Mouse (Mus musculus) kidney, postnatal 36 days (tissue): ENCODE results near the gene Gm28308.

ENCODE experiments used
- DNase-seq, 2 experiments: peaks; one replicate each; pipeline ENCODE4 v3.0.0; 2021 to 2022; ENCODE audit warnings: mixed read lengths in 2 of 2

Gene Gm28308

GRCm38 (mm10) chr6:52246403-52246803 is 33.3 kb upstream of the Gm28308 start:
- DNase-seq: peak in 1 of 2 experiments; percentile 51

DNA sequence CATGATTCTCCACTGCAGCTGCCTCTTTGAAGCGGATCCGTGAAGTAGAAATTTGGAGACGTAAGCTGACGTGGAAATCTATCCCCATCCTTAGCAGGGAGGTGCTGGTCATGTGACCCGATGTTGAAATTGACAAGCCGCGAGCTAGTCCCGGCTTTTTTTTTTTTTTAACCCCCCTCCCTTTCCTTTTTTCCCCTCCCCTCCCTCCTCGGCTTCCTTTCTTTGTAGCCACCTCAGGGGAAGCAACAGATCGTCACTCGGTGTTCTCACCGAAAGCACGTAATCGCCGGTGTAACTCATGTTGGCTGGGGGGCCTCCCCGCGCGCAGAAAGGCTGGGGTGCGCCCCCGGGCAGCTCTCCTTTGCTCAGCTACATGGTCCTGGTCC is 32.6 kb upstream of the Gm28308 start, which contains the start of gene Hoxa11:
TSS of gene Hoxa11 (minus strand) at position 54 of the 386 bp plus-strand sequence.
- DNase-seq: peak; percentile 49 to 57

GRCm38 (mm10) chr6:52245040-52245756 is 32.1 kb upstream of the Gm28308 start:
- peak in 1 of 2 experiments; percentile 51 for DNase-seq

- peak in 1 of 2 experiments; percentile 15 for DNase-seq
These were observed 31.4 kb upstream of the Gm28308 start for GRCm38 (mm10) chr6:52244471-52245039.

- no peak for DNase-seq
These were observed 30.6 kb upstream of the Gm28308 start for GRCm38 (mm10) chr6:52243681-52244121.

DNA sequence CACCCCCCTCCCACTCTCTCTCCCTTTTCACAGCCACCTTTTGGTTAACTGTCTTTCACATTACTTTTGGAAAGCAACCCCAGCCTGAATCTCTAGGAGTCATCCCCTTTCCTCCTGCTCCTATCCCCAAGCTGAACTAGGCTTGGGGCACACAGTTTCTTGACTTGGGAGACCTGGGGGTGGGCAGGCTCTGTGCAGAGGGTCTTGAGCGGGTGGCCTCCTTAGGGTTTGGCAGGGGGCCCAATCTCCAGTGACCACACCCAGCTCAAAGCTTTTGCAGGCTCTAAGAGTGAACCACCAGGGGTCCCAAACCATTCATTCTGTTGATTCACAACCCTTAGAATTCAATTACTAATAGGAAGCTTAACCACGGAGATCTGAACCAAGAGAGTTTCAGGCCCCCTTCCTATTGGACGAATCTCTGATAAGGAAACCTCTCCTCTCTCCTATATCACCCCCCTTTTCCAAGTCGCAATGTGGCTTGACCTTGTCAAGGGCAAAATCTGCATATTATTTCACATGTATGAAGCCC is 29.7 kb upstream of the Gm28308 start:
- no peak for DNase-seq

- no peak for DNase-seq
These were observed 28.0 kb upstream of the Gm28308 start for GRCm38 (mm10) chr6:52241001-52241621.

GRCm38 (mm10) chr6:52240389-52241000 is 27.4 kb upstream of the Gm28308 start, which contains the start of gene Hoxa10:
TSS of gene Hoxa10 (minus strand) at chr6:52240854.
- DNase-seq: peak; percentile 95 to 96

- peak in 1 of 2 experiments; percentile 71 for DNase-seq
These were observed 26.7 kb upstream of the Gm28308 start for GRCm38 (mm10) chr6:52239625-52240388.

DNA sequence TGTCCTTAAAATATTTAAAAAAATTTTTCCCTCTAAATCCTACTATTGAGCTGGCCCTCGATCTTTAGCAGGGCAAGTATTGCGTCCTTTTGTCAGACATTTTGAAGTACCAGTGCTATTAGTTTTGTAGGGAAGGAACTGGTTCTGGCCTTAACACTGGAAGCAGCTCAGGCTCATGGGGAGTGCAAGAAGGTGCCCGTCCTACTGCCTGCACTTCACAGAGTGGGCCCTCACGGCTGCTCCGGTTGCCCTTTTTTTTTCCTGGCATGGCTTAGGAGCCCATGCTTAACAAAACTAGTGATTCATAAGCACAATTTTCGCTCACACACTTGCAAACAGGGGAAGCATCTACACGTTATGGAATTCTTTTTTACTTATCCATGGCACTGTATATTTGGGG is 25.8 kb upstream of the Gm28308 start:
- no peak for DNase-seq

- DNase-seq: no peak
These were observed 25.0 kb upstream of the Gm28308 start for GRCm38 (mm10) chr6:52238155-52238545.

- no peak for DNase-seq
These were observed 24.4 kb upstream of the Gm28308 start for GRCm38 (mm10) chr6:52237346-52238154.

DNA sequence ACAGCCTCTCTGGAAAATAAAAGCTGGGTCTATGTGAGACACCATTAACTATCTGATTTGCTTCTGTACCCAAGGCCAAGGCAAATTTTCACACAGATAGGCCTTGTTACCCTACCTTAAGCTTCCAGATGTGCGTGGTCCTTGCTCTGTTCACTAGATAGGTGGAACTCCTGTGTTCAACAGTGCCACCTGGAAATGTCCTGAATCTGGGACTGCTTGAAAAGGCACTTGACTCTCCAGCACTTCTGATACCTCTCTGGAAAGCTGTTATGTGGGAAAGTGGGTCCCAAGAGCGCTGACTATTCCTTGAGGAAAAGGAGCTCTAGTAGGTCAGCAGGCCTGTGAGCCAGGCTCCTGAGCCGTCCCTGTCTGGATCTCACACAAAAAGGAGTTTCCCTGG is 23.7 kb upstream of the Gm28308 start:
- DNase-seq: peak in 1 of 2 experiments; percentile 27

DNA sequence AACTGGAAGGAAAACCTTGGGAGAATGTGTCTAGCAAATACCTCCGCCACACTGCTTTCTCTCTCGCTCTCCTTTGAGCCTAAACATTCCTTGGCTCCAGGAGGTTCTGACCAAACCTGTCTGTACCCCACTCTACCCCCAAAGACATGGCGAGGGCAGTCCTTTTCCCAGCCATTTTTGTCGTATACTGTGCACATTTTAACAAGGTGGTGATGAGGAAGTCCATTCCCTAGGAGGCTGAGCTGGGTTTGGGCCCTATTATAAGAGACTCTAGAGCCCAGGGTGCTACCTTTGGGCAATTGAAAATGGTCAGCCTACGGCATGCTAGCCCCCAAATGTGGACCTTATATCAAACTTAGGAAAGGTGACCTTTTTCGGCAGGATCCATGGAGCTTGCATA is 22.7 kb upstream of the Gm28308 start:
- DNase-seq: no peak

- DNase-seq: peak in 1 of 2 experiments; percentile 18
These were observed 22.1 kb upstream of the Gm28308 start for GRCm38 (mm10) chr6:52235267-52235666.

DNA sequence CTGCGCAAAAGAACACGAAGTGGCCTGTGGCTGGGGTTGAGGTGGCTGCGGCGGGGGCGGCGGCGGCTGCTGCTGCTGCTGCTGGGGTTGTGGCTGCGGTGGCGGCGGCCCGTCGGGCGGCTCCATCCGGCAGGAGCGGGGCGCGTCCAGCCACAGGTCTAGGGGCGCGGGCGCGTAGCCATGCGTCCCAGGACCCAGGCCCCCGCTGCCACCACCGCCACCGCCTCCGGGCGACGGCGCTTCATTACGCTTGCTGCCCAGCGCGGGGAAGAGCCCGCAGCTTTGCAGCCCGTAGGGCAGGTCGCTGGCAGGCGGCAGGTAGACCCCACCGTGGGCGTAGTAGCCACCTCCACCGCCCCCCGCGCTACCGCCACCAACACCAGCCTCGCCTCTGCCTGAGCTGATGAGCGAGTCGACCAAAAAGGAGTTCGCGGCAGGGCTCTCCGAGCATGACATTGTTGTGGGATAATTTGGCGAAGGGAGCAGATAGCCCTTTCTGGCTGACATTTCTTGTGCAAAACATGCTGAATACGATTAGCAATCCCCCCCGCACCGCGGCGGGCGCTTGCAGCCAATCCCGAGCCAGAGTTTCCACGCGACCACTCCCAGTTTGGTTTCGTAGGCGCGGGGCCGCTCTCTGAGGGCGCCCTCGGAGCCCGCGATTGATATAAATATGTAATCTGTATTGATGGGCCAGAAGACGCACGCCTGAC is 21.4 kb upstream of the Gm28308 start:
- peak; percentile 83 to 85 for DNase-seq

- DNase-seq: peak; percentile 92 to 93
These were observed 20.6 kb upstream of the Gm28308 start for GRCm38 (mm10) chr6:52233546-52234427.

- peak in 1 of 2 experiments; percentile 66 for DNase-seq
These were observed 19.9 kb upstream of the Gm28308 start for GRCm38 (mm10) chr6:52232984-52233545.

GRCm38 (mm10) chr6:52232568-52232965 is 19.4 kb upstream of the Gm28308 start:
- peak; percentile 80 to 83 for DNase-seq
